Mouse (Mus musculus) kidney, adult 2 months (tissue): Measurements from ENCODE around the gene Rasgrp3.

Experiments used
- CTCF ChIP-seq: fragments of 200-500 bp; conservative IDR thresholded peaks from 2 replicates; pipeline ENCODE4 v1.5.1; 2011; ENCODE audit warnings: low read depth, mild to moderate bottlenecking, control low read depth, low read length, moderate library complexity, mixed read lengths; ENCODE audit not compliant: insufficient read depth, insufficient read length
- POLR2A ChIP-seq: fragments of 200-500 bp; IDR thresholded peaks from one replicate; pipeline ENCODE4 v1.6.1; 2011; ENCODE audit warnings: low read depth, low read length, control low read depth

- no peak for TF ChIP-seq POLR2A
- no peak for TF ChIP-seq CTCF
These were observed 99.9 kb downstream of the Rasgrp3 start for GRCm38 (mm10) chr17:75535612-75536011.
